Mouse (Mus musculus) liver, embryonic 11.5 days (tissue): ENCODE data around the gene Cfap61. TPM values are rescaled to one million over a fixed set of nuclear protein-coding genes. Genes with fewer than 3 reads are reported as not detected.

Experiments
- ATAC-seq: fragments of 200-750 bp; cut with Nextera tagmentation; replicated peaks from 2 replicates; pipeline ENCODE4 v1.8.0; 2017; ENCODE audit warnings: moderate number of reproducible peaks, mild to moderate bottlenecking, moderate TSS enrichment, moderate library complexity; ENCODE audit not compliant: low FRiP score
- DNase-seq: peaks from one replicate; pipeline ENCODE4 v3.0.0-alpha.2; 2017; ENCODE audit warnings: low spot score
- H3K27ac ChIP-seq: fragments of 300-500 bp; sonication (generic); 2 replicates; pipeline ENCODE4 v1.5.1; 2014; ENCODE audit warnings: mild to moderate bottlenecking, low read depth, low read length, control low read depth
- H3K27me3 ChIP-seq: fragments of 300-500 bp; sonication (generic); replicated peaks from 2 replicates; pipeline ENCODE4 v1.6.1; 2014; ENCODE audit warnings: low read length, mixed read lengths; ENCODE audit not compliant: control insufficient read depth, insufficient read depth
- H3K36me3 ChIP-seq: fragments of 300-500 bp; sonication (generic); 2 replicates; pipeline ENCODE4 v1.6.1; 2014; ENCODE audit warnings: mild to moderate bottlenecking, low read length, moderate library complexity, mixed read lengths; ENCODE audit not compliant: control insufficient read depth, insufficient read depth
- H3K4me1 ChIP-seq: fragments of 300-500 bp; sonication (generic); replicated peaks from 2 replicates; pipeline ENCODE4 v1.6.1; 2014; ENCODE audit warnings: low read length, mixed read lengths; ENCODE audit not compliant: control insufficient read depth, insufficient read depth
- H3K4me2 ChIP-seq: fragments of 300-500 bp; sonication (generic); 2 replicates; pipeline ENCODE4 v1.6.1; 2014; ENCODE audit warnings: mild to moderate bottlenecking, control low read depth, moderate library complexity
- H3K4me3 ChIP-seq: fragments of 300-500 bp; sonication (generic); 2 replicates; pipeline ENCODE4 v1.5.1; 2014; ENCODE audit warnings: low read depth, low read length, control low read depth
- H3K9ac ChIP-seq: fragments of 300-500 bp; sonication (generic); 2 replicates; pipeline ENCODE4 v1.6.1; 2014; ENCODE audit warnings: low read depth, low read length, control low read depth
- H3K9me3 ChIP-seq: fragments of 300-500 bp; sonication (generic); 2 replicates; pipeline ENCODE4 v1.6.1; 2016; ENCODE audit warnings: low read length, inconsistent platforms, mixed read lengths; ENCODE audit not compliant: control insufficient read depth
- WGBS: fragments of 180-500 bp; shearing (Covaris S2); extraction: QIAGEN DNeasy Blood & Tissue Kit; methylation state at CpG from one replicate; pipeline ENCODE4 v1.1.7; 2014; 5-methylcytosine and 5-hydroxymethylcytosine counted together
- polyA plus RNA-seq: library from polyadenylated mRNA; unstranded; fragments of >200 nt; fragmentation: Nextera tagmentation; extraction: Ambion mirVana; gene quantifications from 2 replicates; pipeline ENCODE4 v1.2.1, GENCODE M21; 2014

Gene Cfap61
- polyA plus RNA-seq, 1 experiment from 2014 or later = not detected

- no peak for DNase-seq
- H3K4me1 ChIP-seq = no peaks in the 10 kb centered on the region
Measured at GRCm38 (mm10) chr2:145941403-145941802, 6.8 kb downstream of the Cfap61 start.

DNA sequence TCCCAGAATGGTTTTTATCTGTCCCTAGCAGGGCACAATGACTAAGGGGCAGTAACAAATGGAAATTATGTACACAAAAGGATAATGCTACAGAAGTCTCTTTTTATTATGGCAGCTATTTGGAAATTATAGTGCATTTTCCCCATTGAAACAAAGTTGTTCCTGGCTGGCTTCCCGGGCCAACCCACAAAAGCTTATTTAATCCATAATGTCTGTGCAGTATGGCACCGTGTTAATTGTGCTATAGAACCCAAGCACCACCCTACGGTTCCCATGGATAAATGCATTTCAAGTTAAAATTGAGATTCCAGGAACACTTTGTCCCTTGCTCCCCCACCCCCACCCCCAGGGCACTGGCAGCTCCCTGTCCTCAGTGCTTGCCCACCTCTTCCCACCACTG is 9.7 kb downstream of the Cfap61 start:
- no peaks in the 10 kb centered on the region for H3K4me1 ChIP-seq
- no peak for ATAC-seq
- H3K36me3 ChIP-seq = no peaks in the 10 kb centered on the region
- no peak overlapping the region for H3K4me3 ChIP-seq
- no peak overlapping the region for H3K27ac ChIP-seq
- no peaks in the 10 kb centered on the region for H3K27me3 ChIP-seq
- no peak overlapping the region for H3K4me2 ChIP-seq
- DNase-seq = no peak
- H3K9ac ChIP-seq = no peak overlapping the region
- 84% methylated on average over 3 of the region's 3 CpGs for WGBS
- H3K9me3 ChIP-seq = no peaks in the 10 kb centered on the region

More at GRCm38 (mm10) chr2:145941403-145941802, 6.8 kb downstream of the Cfap61 start:
- Histone ChIP-seq H3K36me3 (no peaks in the 10 kb centered on the region), H3K9ac (no peak overlapping the region), H3K9me3 (no peaks in the 10 kb centered on the region), H3K27me3 (0 out of 2 replicates have a peak, but pooled peaks cover 3% of the 10 kb centered on the region), H3K27ac (no peak overlapping the region), H3K4me2 (no peak overlapping the region), H3K4me3 (no peak overlapping the region)
- WGBS = 46% methylated on average over 3 of the region's 3 CpGs
- ATAC-seq = no peak

GRCm38 (mm10) chr2:145948402-145948954 is 13.9 kb downstream of the Cfap61 start:
- H3K36me3 ChIP-seq = no peaks in the 10 kb centered on the region
- no peak overlapping the region for H3K9ac ChIP-seq
- H3K27ac ChIP-seq = no peak overlapping the region
- no peaks in the 10 kb centered on the region for H3K9me3 ChIP-seq
- ATAC-seq (no peak), DNase-seq (no peak)
- H3K4me2 ChIP-seq = no peak overlapping the region
- no peaks in the 10 kb centered on the region for H3K27me3 ChIP-seq
- no peak overlapping the region for H3K4me3 ChIP-seq
- H3K4me1 ChIP-seq = no peaks in the 10 kb centered on the region
- WGBS = 74% methylated on average over 7 of the region's 7 CpGs

- Histone ChIP-seq H3K9me3 (no peaks in the 10 kb centered on the region), H3K4me2 (no peak overlapping the region), H3K36me3 (no peaks in the 10 kb centered on the region), H3K4me3 (no peak overlapping the region), H3K27ac (no peak overlapping the region), H3K27me3 (no peaks in the 10 kb centered on the region), H3K9ac (no peak overlapping the region), H3K4me1 (no peaks in the 10 kb centered on the region)
- 65% methylated on average over 11 of the region's 11 CpGs for WGBS
- ATAC-seq (no peak), DNase-seq (no peak)
Measured at GRCm38 (mm10) chr2:145949475-145950068, 15.0 kb downstream of the Cfap61 start.

DNA sequence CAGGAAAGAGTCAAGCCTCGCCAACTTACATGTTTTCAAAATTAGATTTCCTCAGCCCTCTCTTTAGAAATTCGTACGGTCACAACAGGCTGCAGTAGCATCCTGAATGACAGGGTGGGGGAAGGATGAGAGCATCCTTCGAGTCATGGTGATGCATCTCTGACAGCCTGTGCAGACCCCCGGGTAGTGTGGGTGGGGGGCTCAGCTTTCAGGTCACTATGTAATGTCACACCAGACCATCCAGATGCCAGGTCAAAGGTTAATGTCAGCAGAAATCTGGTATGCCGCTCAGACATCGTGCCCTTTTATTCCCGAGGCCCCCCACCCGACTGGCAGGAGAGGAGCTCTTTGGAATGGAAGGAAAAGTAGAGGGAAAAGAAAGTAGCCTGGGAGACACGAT is 15.7 kb downstream of the Cfap61 start:
- Histone ChIP-seq H3K9me3 (no peaks in the 10 kb centered on the region), H3K9ac (no peak overlapping the region), H3K27ac (no peak overlapping the region), H3K27me3 (no peaks in the 10 kb centered on the region), H3K36me3 (no peaks in the 10 kb centered on the region), H3K4me2 (no peak overlapping the region), H3K4me1 (no peaks in the 10 kb centered on the region), H3K4me3 (no peak overlapping the region)
- 51% methylated on average over 10 of the region's 10 CpGs for WGBS
- DNase-seq (no peak), ATAC-seq (no peak)

GRCm38 (mm10) chr2:145952726-145953125 is 18.1 kb downstream of the Cfap61 start:
- DNase-seq (no peak), ATAC-seq (no peak)
- no peak overlapping the region for H3K4me3 ChIP-seq
- H3K4me1 ChIP-seq = no peaks in the 10 kb centered on the region
- H3K27me3 ChIP-seq = no peaks in the 10 kb centered on the region
- H3K9me3 ChIP-seq = no peaks in the 10 kb centered on the region
- no peaks in the 10 kb centered on the region for H3K36me3 ChIP-seq
- no peak overlapping the region for H3K9ac ChIP-seq
- no peak overlapping the region for H3K4me2 ChIP-seq
- H3K27ac ChIP-seq = no peak overlapping the region
- 75% methylated on average over 5 of the region's 5 CpGs for WGBS

DNA sequence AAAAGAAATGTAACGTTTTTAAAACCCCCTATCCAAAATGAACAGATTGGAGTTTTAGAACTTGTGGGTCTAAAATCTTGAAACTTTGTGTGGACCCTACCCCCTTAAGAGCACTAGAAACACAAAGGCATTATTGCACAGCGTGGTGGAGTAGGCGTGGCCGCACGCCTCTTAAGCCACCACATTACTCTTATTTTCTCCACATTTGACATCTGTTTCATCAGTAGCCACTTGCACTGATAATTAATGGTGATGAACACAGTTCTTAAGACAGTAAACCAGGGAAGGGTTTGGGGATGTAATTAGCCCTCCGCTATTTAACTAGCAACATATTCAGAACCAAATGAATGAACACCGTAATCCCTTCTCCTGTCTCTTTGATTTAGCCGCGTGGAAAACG is 21.3 kb downstream of the Cfap61 start:
- Histone ChIP-seq H3K4me2 (no peak overlapping the region), H3K27ac (no peak overlapping the region), H3K4me3 (no peak overlapping the region), H3K36me3 (no peaks in the 10 kb centered on the region), H3K4me1 (no peaks in the 10 kb centered on the region), H3K9ac (no peak overlapping the region), H3K9me3 (no peaks in the 10 kb centered on the region), H3K27me3 (no peaks in the 10 kb centered on the region)
- DNase-seq (no peak), ATAC-seq (no peak)
- WGBS = 82% methylated on average over 10 of the region's 10 CpGs

- H3K27me3 ChIP-seq = no peaks in the 10 kb centered on the region
- ATAC-seq = no peak
- no peak overlapping the region for H3K27ac ChIP-seq
- H3K4me1 ChIP-seq = no peaks in the 10 kb centered on the region
- no peak for DNase-seq
- 79% methylated on average over 5 of the region's 5 CpGs for WGBS
- no peak overlapping the region for H3K9ac ChIP-seq
- no peaks in the 10 kb centered on the region for H3K36me3 ChIP-seq
- no peaks in the 10 kb centered on the region for H3K9me3 ChIP-seq
- H3K4me2 ChIP-seq = no peak overlapping the region
- H3K4me3 ChIP-seq = no peak overlapping the region
Measured at GRCm38 (mm10) chr2:145956318-145956717, 21.7 kb downstream of the Cfap61 start.

- Histone ChIP-seq H3K9me3 (no peaks in the 10 kb centered on the region), H3K9ac (no peak overlapping the region), H3K4me3 (no peak overlapping the region), H3K36me3 (no peaks in the 10 kb centered on the region), H3K27ac (no peak overlapping the region), H3K27me3 (no peaks in the 10 kb centered on the region), H3K4me2 (no peak overlapping the region), H3K4me1 (no peaks in the 10 kb centered on the region)
- no peak for DNase-seq
- 16% methylated on average over 4 of the region's 4 CpGs for WGBS
- no peak for ATAC-seq
Measured at GRCm38 (mm10) chr2:145957450-145957849, 22.9 kb downstream of the Cfap61 start.
